Mouse (Mus musculus): ENCODE results near the gene Ncam1. TPM values are rescaled to one million over a fixed set of nuclear protein-coding genes. Genes with fewer than 3 reads are reported as not detected.
A peak's percentile ranks its signal among the peaks of the same experiment; 100 is the strongest.

Ncam1 gene
- total and polyA plus RNA-seq, 3 experiments: 0.08 TPM; not detected in 2

GRCm38 (mm10) chr9:49534958-49535357 lies 263.8 kb downstream of the Ncam1 start:
- Histone ChIP-seq H3K4me3 (replicated peaks in 1 of 3; ENCODE audit: low read depth in 2 of 3, low read length in 2 of 3, poor library complexity in 1 of 3) (no peak overlapping the region), H3K79me2 (replicated peaks; ENCODE audit: control insufficient read depth, extremely low read depth, insufficient read depth, poor library complexity, severe bottlenecking) (no peaks in the 10 kb centered on the region), H3K4me1 (ENCODE audit: control insufficient read depth in 1 of 2, insufficient read depth in 2 of 2) (peaks cover 21 to 44% of the 10 kb centered on the region in 2 experiments), H3K4me2 (ENCODE audit: insufficient read depth, low read depth, poor library complexity, severe bottlenecking) (no peak overlapping the region), H3K9ac (ENCODE audit: insufficient read depth, low read depth) (no peak overlapping the region), H3K36me3 (replicated peaks in 1 of 2; ENCODE audit: control insufficient read depth in 1 of 2, insufficient read depth in 1 of 2, low read length in 1 of 2) (no peaks in the 10 kb centered on the region), H3K9me3 (replicated peaks; ENCODE audit: low read length) (no peaks in the 10 kb centered on the region), H3K27me3 (replicated peaks) (no peaks in the 10 kb centered on the region), H3K27ac (ENCODE audit: insufficient read depth, low read depth) (no peak overlapping the region)
- TF ChIP-seq USF2 (conservative IDR thresholded peaks at IDR 0.05; ENCODE audit: low read depth, low read length): no peak
- no peak for TF ChIP-seq ETS1 (conservative IDR thresholded peaks at IDR 0.05; ENCODE audit: low read depth, low read length)
- no peak for TF ChIP-seq CHD1 (IDR thresholded peaks at IDR 0.05; ENCODE audit: low read depth, low read length)
- no peak for TF ChIP-seq USF1 (IDR thresholded peaks at IDR 0.05; ENCODE audit: low read depth, low read length)
- no peak for TF ChIP-seq PAX5 (IDR thresholded peaks at IDR 0.05; ENCODE audit: low read length)
- no peak for TF ChIP-seq ELF1 (IDR thresholded peaks at IDR 0.05; ENCODE audit: low read depth, low read length)
- no peak for TF ChIP-seq EP300 (IDR thresholded peaks at IDR 0.05; ENCODE audit: low read length)
- TF ChIP-seq SMC3 (IDR thresholded peaks at IDR 0.05; ENCODE audit: low read depth, low read length): no peak
- TF ChIP-seq GABPA (IDR thresholded peaks at IDR 0.05; ENCODE audit: insufficient replicate concordance, low read depth, low read length): no peak
- in situ Hi-C loops (cut with MboI; ENCODE audit: low pct_ligation_motif_present, low pct_unique_long_range_greater_than_20kb, low sequenced_read_pairs) (loop anchor here (25.0 kb wide), 1 partner anchor 1002 kb away; the partner anchor contains the start of gene Pts), dilution Hi-C loops (cut with MboI; ENCODE audit: extremely low pct_ligation_motif_present, extremely low pct_unique_long_range_greater_than_20kb, low sequenced_read_pairs) (no loop called here)
- DNase-seq (ENCODE audit: extremely low read depth): no peak

GRCm38 (mm10) chr9:49533912-49534491 lies 264.7 kb downstream of the Ncam1 start:
- Histone ChIP-seq H3K27ac (ENCODE audit: insufficient read depth, low read depth) (no peak overlapping the region; the same call in 1 of the 2 replicates), H3K4me1 (ENCODE audit: control insufficient read depth in 1 of 2, insufficient read depth in 2 of 2) (peaks cover 21 to 48% of the 10 kb centered on the region in 2 experiments), H3K4me2 (ENCODE audit: insufficient read depth, low read depth, poor library complexity, severe bottlenecking) (peak overlapping the region; percentile 37), H3K79me2 (replicated peaks; ENCODE audit: control insufficient read depth, extremely low read depth, insufficient read depth, poor library complexity, severe bottlenecking) (no peaks in the 10 kb centered on the region), H3K36me3 (replicated peaks in 1 of 2; ENCODE audit: control insufficient read depth in 1 of 2, insufficient read depth in 1 of 2, low read length in 1 of 2) (no peaks in the 10 kb centered on the region), H3K4me3 (replicated peaks in 1 of 3; ENCODE audit: low read depth in 2 of 3, low read length in 2 of 3, poor library complexity in 1 of 3) (peak overlapping the region in 1 of 3 experiments; percentile 12), H3K9ac (ENCODE audit: insufficient read depth, low read depth) (no peak overlapping the region), H3K27me3 (replicated peaks) (no peaks in the 10 kb centered on the region), H3K9me3 (replicated peaks; ENCODE audit: low read length) (no peaks in the 10 kb centered on the region)
- TF ChIP-seq IRF4 (IDR thresholded peaks at IDR 0.05; ENCODE audit: low read depth, low read length) (peak; percentile 81), ZC3H11A (IDR thresholded peaks at IDR 0.05; ENCODE audit: low read depth, low read length) (no peak), ELF1 (IDR thresholded peaks at IDR 0.05; ENCODE audit: low read depth, low read length) (peak; percentile 54), BHLHE40 (IDR thresholded peaks at IDR 0.05; ENCODE audit: low read depth, low read length) (peak; percentile 80), MYC (IDR thresholded peaks at IDR 0.05; ENCODE audit: low read depth, low read length) (no peak), USF2 (conservative IDR thresholded peaks at IDR 0.05; ENCODE audit: low read depth, low read length) (no peak), RAD21 (IDR thresholded peaks at IDR 0.05; ENCODE audit: low read depth, low read length) (no peak), RCOR1 (conservative IDR thresholded peaks at IDR 0.05; ENCODE audit: low read depth, low read length) (0 out of 2 replicates have a peak, but pooled peaks have one; percentile 54), JUN (IDR thresholded peaks at IDR 0.05; ENCODE audit: insufficient read depth, low read depth, low read length) (no peak), MAX (IDR thresholded peaks at IDR 0.05; ENCODE audit: low read length) (no peak), CHD2 (IDR thresholded peaks at IDR 0.05; ENCODE audit: low read length) (no peak), ZNF384 (IDR thresholded peaks at IDR 0.05; ENCODE audit: low read depth, low read length) (peak; percentile 50; the same call in 1 of the 2 replicates), MAFK (IDR thresholded peaks at IDR 0.05; ENCODE audit: insufficient replicate concordance, low read length) (no peak), EP300 (IDR thresholded peaks at IDR 0.05; ENCODE audit: low read length) (peak; percentile 76), MAZ (IDR thresholded peaks at IDR 0.05; ENCODE audit: low read depth, low read length) (no peak), MXI1 (IDR thresholded peaks at IDR 0.05; ENCODE audit: low read depth, low read length) (no peak)
- in situ Hi-C loops (cut with MboI; ENCODE audit: low pct_ligation_motif_present, low pct_unique_long_range_greater_than_20kb, low sequenced_read_pairs): loop anchor here (25.0 kb wide), 1 partner anchor 1003 kb away; the partner anchor contains the start of gene Pts
- peak; percentile 62 for DNase-seq (ENCODE audit: extremely low read depth)
- dilution Hi-C loops (cut with MboI; ENCODE audit: extremely low pct_ligation_motif_present, extremely low pct_unique_long_range_greater_than_20kb, low sequenced_read_pairs): no loop called here
